32 mouse cellular contexts compared by ENCODE assay signal in the genomic region with DNA sequence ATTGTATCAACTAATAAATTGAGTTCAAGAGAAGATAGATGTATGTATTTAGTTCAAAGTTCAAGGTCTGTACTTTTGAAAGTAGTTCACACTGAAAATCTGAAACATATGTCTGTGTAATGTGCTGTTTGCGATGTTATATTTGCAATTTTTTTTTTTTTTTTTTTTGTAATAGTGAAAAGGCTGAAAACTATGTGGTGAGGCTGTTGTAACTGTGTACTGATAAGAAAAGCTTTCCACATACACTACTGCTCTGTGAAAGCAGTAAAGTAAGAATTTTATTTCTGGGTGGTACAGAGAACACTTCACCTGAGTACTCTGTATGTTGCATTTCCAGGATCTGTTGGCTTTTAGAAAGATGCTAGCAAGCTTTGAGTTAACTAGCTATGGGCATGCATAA.
"Had no signal": no experiment of that assay in that cellular context is flagged by ENCODE, and none has a peak within 500 bp of the region (broad histone marks: within the 10 kb centered on the region; RNA-seq: fewer than 3 reads in every experiment).

No protein-coding gene starts in this region.

- H3K4me2 ChIP-seq: limb, embryonic 12.5 days; limb, embryonic 13.5 days; limb, embryonic 15.5 days; liver, embryonic 11.5 days; liver, embryonic 12.5 days; liver, embryonic 13.5 days; liver, embryonic 15.5 days; lung, embryonic 14.5 days; lung, embryonic 15.5 days; midbrain, embryonic 11.5 days; midbrain, embryonic 12.5 days; midbrain, embryonic 13.5 days; midbrain, embryonic 15.5 days; neural tube, embryonic 12.5 days had no signal

- H3K27me3 ChIP-seq: limb, embryonic 12.5 days; limb, embryonic 13.5 days; limb, embryonic 15.5 days; liver, embryonic 12.5 days; liver, embryonic 13.5 days; liver, embryonic 15.5 days; lung, embryonic 15.5 days; megakaryocyte, embryonic 14.5 days; midbrain, embryonic 12.5 days; midbrain, embryonic 13.5 days; midbrain, embryonic 15.5 days; neural tube, embryonic 12.5 days had no signal

- H3K9me3 ChIP-seq: limb, embryonic 10.5 days; limb, embryonic 12.5 days; limb, embryonic 13.5 days; limb, embryonic 15.5 days; liver, embryonic 12.5 days; liver, embryonic 13.5 days; liver, embryonic 15.5 days; lung, embryonic 15.5 days; megakaryocyte, embryonic 14.5 days; midbrain, embryonic 12.5 days; midbrain, embryonic 13.5 days; midbrain, embryonic 15.5 days; neural tube, embryonic 12.5 days had no signal

- H3K4me1 ChIP-seq: limb, embryonic 10.5 days; limb, embryonic 12.5 days; limb, embryonic 13.5 days; limb, embryonic 15.5 days; lung, embryonic 15.5 days; midbrain, embryonic 12.5 days; midbrain, embryonic 15.5 days; neural tube, embryonic 12.5 days had no signal

- ATAC-seq: liver, embryonic 12.5 days; liver, postnatal 0 days; lung, postnatal 0 days; midbrain, embryonic 13.5 days; midbrain, embryonic 15.5 days had no signal

- H3K9ac ChIP-seq: limb, embryonic 12.5 days; limb, embryonic 13.5 days; limb, embryonic 15.5 days; liver, embryonic 12.5 days; liver, embryonic 13.5 days; liver, embryonic 14.5 days; liver, embryonic 15.5 days; liver, postnatal 0 days; lung, embryonic 14.5 days; lung, embryonic 15.5 days; midbrain, embryonic 12.5 days; midbrain, embryonic 13.5 days; midbrain, embryonic 15.5 days; neural tube, embryonic 12.5 days had no signal

- H3K27ac ChIP-seq: left cerebral cortex, adult 2 months; limb, embryonic 10.5 days; limb, embryonic 12.5 days; limb, embryonic 13.5 days; limb, embryonic 15.5 days; liver, embryonic 12.5 days; liver, embryonic 13.5 days; liver, embryonic 14.5 days; liver, embryonic 15.5 days; lung, embryonic 15.5 days; macrophage; midbrain, embryonic 10.5 days; midbrain, embryonic 12.5 days; midbrain, embryonic 13.5 days; midbrain, embryonic 15.5 days; neural tube, embryonic 12.5 days had no signal

- DNase-seq: left cerebral cortex, postnatal 4 days; liver; liver, embryonic 13.5 days; liver, postnatal 0 days; lung, adult 18-20 months; lung, adult 2 months; lung, embryonic 14.5 days; lung, postnatal 10 days; lung, postnatal 14 days; lung, postnatal 36 days; lung, postnatal 4 days; midbrain, embryonic 14.5 days had no signal

- H3K4me3 ChIP-seq: left cerebral cortex, adult 2 months; limb, embryonic 10.5 days; limb, embryonic 12.5 days; limb, embryonic 13.5 days; limb, embryonic 15.5 days; liver, embryonic 12.5 days; liver, embryonic 13.5 days; liver, embryonic 15.5 days; lung, embryonic 15.5 days; megakaryocyte, embryonic 14.5 days; midbrain, embryonic 10.5 days; midbrain, embryonic 12.5 days; midbrain, embryonic 13.5 days; midbrain, embryonic 15.5 days; myocyte; neural tube, embryonic 12.5 days had no signal
